Mouse (Mus musculus): ENCODE results near the gene S100a10. TPM values are rescaled to one million over a fixed set of nuclear protein-coding genes. Genes with fewer than 3 reads are reported as not detected.

Gene S100a10
- polyA plus RNA-seq (2012; rRNA removed) (208 and 328 TPM in 2 replicates), polyA plus RNA-seq (2014; fragmentation: Nextera tagmentation; extraction: Ambion mirVana) (625 and 691 TPM in 2 replicates)

GRCm38 (mm10) chr3:93554981-93555877, at the start of gene S100a10:
S100a10 (plus strand) TSS chr3:93555080.
- peak within 1 kb of the TSS; percentile 66 for H3K4me3 ChIP-seq (replicated peaks; ENCODE audit: low read length)
- peak within 1 kb of the TSS; percentile 74 for H3K4me2 ChIP-seq (replicated peaks; ENCODE audit: low read depth, low read length, severe bottlenecking)
- no peaks in the 10 kb centered on the region for H3K9me3 ChIP-seq (ENCODE audit: control insufficient read depth, low read length)
- peak within 1 kb of the TSS; percentile 89 for H3K27ac ChIP-seq (replicated peaks; ENCODE audit: low read depth, low read length)
- 1% methylated on average over 33 of the region's 39 CpGs for WGBS
- 0 out of 2 replicates have a peak, but pooled peaks cover under 1% of the 10 kb centered on the region for H3K36me3 ChIP-seq (ENCODE audit: control insufficient read depth, insufficient read depth, low read length)
- DNase-seq (ENCODE audit: low spot score) (peak; percentile 61), ATAC-seq (ENCODE audit: low FRiP score, low read depth) (peak; percentile 81)
- H3K9ac ChIP-seq (ENCODE audit: low read depth, low read length, severe bottlenecking) = peak within 1 kb of the TSS; percentile 86
- no peak for TF ChIP-seq POLR2A (IDR thresholded peaks at IDR 0.05; ENCODE audit: borderline replicate concordance, extremely low read depth, insufficient read depth, insufficient read length)
- H3K4me1 ChIP-seq (ENCODE audit: control insufficient read depth, insufficient read depth, low read length) = peaks cover 33% of the 10 kb centered on the region
- H3K27me3 ChIP-seq (ENCODE audit: control insufficient read depth, insufficient read depth, low read length) = no peaks in the 10 kb centered on the region

GRCm38 (mm10) chr3:93505960-93506863, 48.7 kb upstream of the S100a10 start:
- H3K4me3 ChIP-seq (replicated peaks; ENCODE audit: low read length) = no peak overlapping the region
- no peaks in the 10 kb centered on the region for H3K27me3 ChIP-seq (ENCODE audit: control insufficient read depth, insufficient read depth, low read length)
- H3K27ac ChIP-seq (replicated peaks; ENCODE audit: low read depth, low read length) = peak overlapping the region; percentile 52; the same call in 1 of the 2 replicates
- 0 out of 2 replicates have a peak overlapping the region, but pooled peaks have one; percentile 2 for H3K4me2 ChIP-seq (replicated peaks; ENCODE audit: low read depth, low read length, severe bottlenecking)
- H3K9ac ChIP-seq (ENCODE audit: low read depth, low read length, severe bottlenecking) = no peak overlapping the region
- 33% methylated on average over 30 of the region's 30 CpGs for WGBS
- DNase-seq (ENCODE audit: low spot score) = no peak
- peaks cover 4% of the 10 kb centered on the region; the same call in 1 of the 2 replicates for H3K9me3 ChIP-seq (ENCODE audit: control insufficient read depth, low read length)
- ATAC-seq (ENCODE audit: low FRiP score, low read depth) = no peak
- TF ChIP-seq POLR2A (IDR thresholded peaks at IDR 0.05; ENCODE audit: borderline replicate concordance, extremely low read depth, insufficient read depth, insufficient read length) = no peak
- no peaks in the 10 kb centered on the region for H3K36me3 ChIP-seq (ENCODE audit: control insufficient read depth, insufficient read depth, low read length)
- H3K4me1 ChIP-seq (ENCODE audit: control insufficient read depth, insufficient read depth, low read length) = peaks cover 3% of the 10 kb centered on the region; the same call in 1 of the 2 replicates

- ATAC-seq (ENCODE audit: low FRiP score, low read depth) (no peak), DNase-seq (ENCODE audit: low spot score) (peak; percentile 49)
- H3K9ac ChIP-seq (ENCODE audit: low read depth, low read length, severe bottlenecking) = no peak overlapping the region
- no peaks in the 10 kb centered on the region for H3K36me3 ChIP-seq (ENCODE audit: control insufficient read depth, insufficient read depth, low read length)
- no peak overlapping the region for H3K4me3 ChIP-seq (replicated peaks; ENCODE audit: low read length)
- 58% methylated on average over 5 of the region's 5 CpGs for WGBS
- no peak overlapping the region for H3K4me2 ChIP-seq (replicated peaks; ENCODE audit: low read depth, low read length, severe bottlenecking)
- peaks cover 4% of the 10 kb centered on the region; the same call in 1 of the 2 replicates for H3K9me3 ChIP-seq (ENCODE audit: control insufficient read depth, low read length)
- peaks cover 3% of the 10 kb centered on the region; the same call in 1 of the 2 replicates for H3K4me1 ChIP-seq (ENCODE audit: control insufficient read depth, insufficient read depth, low read length)
- H3K27ac ChIP-seq (replicated peaks; ENCODE audit: low read depth, low read length) = no peak overlapping the region
- no peak for TF ChIP-seq POLR2A (IDR thresholded peaks at IDR 0.05; ENCODE audit: borderline replicate concordance, extremely low read depth, insufficient read depth, insufficient read length)
- H3K27me3 ChIP-seq (ENCODE audit: control insufficient read depth, insufficient read depth, low read length) = no peaks in the 10 kb centered on the region
These were observed 48.0 kb upstream of the S100a10 start for GRCm38 (mm10) chr3:93506881-93507325.

GRCm38 (mm10) chr3:93509301-93509700, 45.6 kb upstream of the S100a10 start:
- Histone ChIP-seq H3K27me3 (ENCODE audit: control insufficient read depth, insufficient read depth, low read length) (no peaks in the 10 kb centered on the region), H3K4me2 (replicated peaks; ENCODE audit: low read depth, low read length, severe bottlenecking) (no peak overlapping the region), H3K4me1 (ENCODE audit: control insufficient read depth, insufficient read depth, low read length) (peaks cover 3% of the 10 kb centered on the region; the same call in 1 of the 2 replicates), H3K9me3 (ENCODE audit: control insufficient read depth, low read length) (no peaks in the 10 kb centered on the region), H3K4me3 (replicated peaks; ENCODE audit: low read length) (no peak overlapping the region), H3K27ac (replicated peaks; ENCODE audit: low read depth, low read length) (no peak overlapping the region), H3K36me3 (ENCODE audit: control insufficient read depth, insufficient read depth, low read length) (no peaks in the 10 kb centered on the region), H3K9ac (ENCODE audit: low read depth, low read length, severe bottlenecking) (no peak overlapping the region)
- WGBS = 36% methylated on average over 1 of the region's 1 CpGs
- no peak for TF ChIP-seq POLR2A (IDR thresholded peaks at IDR 0.05; ENCODE audit: borderline replicate concordance, extremely low read depth, insufficient read depth, insufficient read length)
- ATAC-seq (ENCODE audit: low FRiP score, low read depth) (no peak), DNase-seq (ENCODE audit: low spot score) (no peak)
